Mouse (Mus musculus): ENCODE measurements around the gene Cdc42ep4. TPM values are rescaled to one million over a fixed set of nuclear protein-coding genes. Genes with fewer than 3 reads are reported as not detected.

Gene Cdc42ep4
- polyA plus RNA-seq, 1 experiment from 2014 or later = 59.0 TPM

- H3K36me3 ChIP-seq (ENCODE audit: control insufficient read depth, insufficient read depth, low read length) = peaks cover 10% of the 10 kb centered on the region
- H3K9me3 ChIP-seq (ENCODE audit: control insufficient read depth, low read length) = no peaks in the 10 kb centered on the region
- H3K4me1 ChIP-seq (ENCODE audit: control insufficient read depth, insufficient read depth, low read length) = peaks cover 23% of the 10 kb centered on the region
- ATAC-seq = no peak; the same call in 1 of the 2 replicates
- H3K27me3 ChIP-seq (replicated peaks; ENCODE audit: control insufficient read depth, insufficient read depth, low read length) = no peaks in the 10 kb centered on the region
- WGBS = 0% methylated on average over 35 of the region's 38 CpGs
- H3K4me3 ChIP-seq (ENCODE audit: low read length) = peak overlapping the region; percentile 93
- H3K4me2 ChIP-seq (ENCODE audit: low read depth, low read length) = peak overlapping the region; percentile 79
- H3K9ac ChIP-seq (ENCODE audit: low read depth, low read length) = peak overlapping the region; percentile 91
- peak overlapping the region; percentile 97 for H3K27ac ChIP-seq (ENCODE audit: low read length)
These were observed 68.1 kb downstream of the Cdc42ep4 start for GRCm38 (mm10) chr11:113683627-113683956.

GRCm38 (mm10) chr11:113682897-113683626 lies 68.6 kb downstream of the Cdc42ep4 start:
- ATAC-seq = peak; percentile 34
- no peaks in the 10 kb centered on the region for H3K27me3 ChIP-seq (replicated peaks; ENCODE audit: control insufficient read depth, insufficient read depth, low read length)

GRCm38 (mm10) chr11:113681979-113682378 lies 69.7 kb downstream of the Cdc42ep4 start:
- H3K4me3 ChIP-seq (ENCODE audit: low read length) = no peak overlapping the region
- H3K9me3 ChIP-seq (ENCODE audit: control insufficient read depth, low read length) = no peaks in the 10 kb centered on the region
- peaks cover 22% of the 10 kb centered on the region for H3K4me1 ChIP-seq (ENCODE audit: control insufficient read depth, insufficient read depth, low read length)
- no peak overlapping the region for H3K4me2 ChIP-seq (ENCODE audit: low read depth, low read length)
- no peaks in the 10 kb centered on the region for H3K27me3 ChIP-seq (replicated peaks; ENCODE audit: control insufficient read depth, insufficient read depth, low read length)
- no peak overlapping the region for H3K9ac ChIP-seq (ENCODE audit: low read depth, low read length)
- H3K36me3 ChIP-seq (ENCODE audit: control insufficient read depth, insufficient read depth, low read length) = no peaks in the 10 kb centered on the region
- no peak overlapping the region for H3K27ac ChIP-seq (ENCODE audit: low read length)
- ATAC-seq = no peak

More at GRCm38 (mm10) chr11:113682897-113683626, 68.6 kb downstream of the Cdc42ep4 start:
- Histone ChIP-seq H3K9me3 (ENCODE audit: control insufficient read depth, low read length) (no peaks in the 10 kb centered on the region), H3K27ac (ENCODE audit: low read length) (peak overlapping the region; percentile 97), H3K4me2 (ENCODE audit: low read depth, low read length) (peak overlapping the region; percentile 79), H3K4me1 (ENCODE audit: control insufficient read depth, insufficient read depth, low read length) (peaks cover 23% of the 10 kb centered on the region), H3K4me3 (ENCODE audit: low read length) (peak overlapping the region; percentile 93), H3K9ac (ENCODE audit: low read depth, low read length) (peak overlapping the region; percentile 91), H3K36me3 (ENCODE audit: control insufficient read depth, insufficient read depth, low read length) (peaks cover 5% of the 10 kb centered on the region; the same call in 1 of the 2 replicates)
- WGBS = 1% methylated on average over 38 of the region's 38 CpGs

GRCm38 (mm10) chr11:113680954-113681353 lies 70.7 kb downstream of the Cdc42ep4 start:
- Histone ChIP-seq H3K4me3 (ENCODE audit: low read length) (no peak overlapping the region), H3K9ac (ENCODE audit: low read depth, low read length) (no peak overlapping the region), H3K9me3 (ENCODE audit: control insufficient read depth, low read length) (no peaks in the 10 kb centered on the region), H3K27me3 (replicated peaks; ENCODE audit: control insufficient read depth, insufficient read depth, low read length) (no peaks in the 10 kb centered on the region), H3K27ac (ENCODE audit: low read length) (no peak overlapping the region), H3K4me1 (ENCODE audit: control insufficient read depth, insufficient read depth, low read length) (peaks cover 16% of the 10 kb centered on the region), H3K36me3 (ENCODE audit: control insufficient read depth, insufficient read depth, low read length) (no peaks in the 10 kb centered on the region), H3K4me2 (ENCODE audit: low read depth, low read length) (no peak overlapping the region)
- no peak for ATAC-seq
- 86% methylated on average over 2 of the region's 2 CpGs for WGBS

- no peak overlapping the region for H3K9ac ChIP-seq (ENCODE audit: low read depth, low read length)
- H3K4me2 ChIP-seq (ENCODE audit: low read depth, low read length) = no peak overlapping the region
These were observed 73.3 kb downstream of the Cdc42ep4 start for GRCm38 (mm10) chr11:113678373-113678772.

GRCm38 (mm10) chr11:113677378-113677777 lies 74.3 kb downstream of the Cdc42ep4 start:
- Histone ChIP-seq H3K36me3 (ENCODE audit: control insufficient read depth, insufficient read depth, low read length) (peaks cover 6% of the 10 kb centered on the region; the same call in 1 of the 2 replicates), H3K27ac (ENCODE audit: low read length) (no peak overlapping the region), H3K9me3 (ENCODE audit: control insufficient read depth, low read length) (no peaks in the 10 kb centered on the region), H3K4me2 (ENCODE audit: low read depth, low read length) (no peak overlapping the region), H3K4me3 (ENCODE audit: low read length) (no peak overlapping the region), H3K4me1 (ENCODE audit: control insufficient read depth, insufficient read depth, low read length) (peaks cover 6% of the 10 kb centered on the region; the same call in 1 of the 2 replicates), H3K27me3 (replicated peaks; ENCODE audit: control insufficient read depth, insufficient read depth, low read length) (no peaks in the 10 kb centered on the region), H3K9ac (ENCODE audit: low read depth, low read length) (no peak overlapping the region)
- no peak for ATAC-seq
- WGBS = 97% methylated on average over 2 of the region's 2 CpGs

More at GRCm38 (mm10) chr11:113678373-113678772, 73.3 kb downstream of the Cdc42ep4 start:
- ATAC-seq = no peak
- H3K4me3 ChIP-seq (ENCODE audit: low read length) = no peak overlapping the region
- no peaks in the 10 kb centered on the region for H3K9me3 ChIP-seq (ENCODE audit: control insufficient read depth, low read length)
- WGBS = 77% methylated on average over 8 of the region's 8 CpGs
- no peaks in the 10 kb centered on the region for H3K27me3 ChIP-seq (replicated peaks; ENCODE audit: control insufficient read depth, insufficient read depth, low read length)
- no peak overlapping the region for H3K27ac ChIP-seq (ENCODE audit: low read length)
- H3K36me3 ChIP-seq (ENCODE audit: control insufficient read depth, insufficient read depth, low read length) = 0 out of 2 replicates have a peak, but pooled peaks cover 3% of the 10 kb centered on the region
- peaks cover 10% of the 10 kb centered on the region; the same call in 1 of the 2 replicates for H3K4me1 ChIP-seq (ENCODE audit: control insufficient read depth, insufficient read depth, low read length)

Other genes with a start within 250 kb of the Cdc42ep4 start
- 0.62 and 1.3 TPM in 2 replicates for gene Sstr2, start 132.5 kb downstream of the Cdc42ep4 start, polyA plus RNA-seq (2015; fragmentation: Nextera tagmentation; extraction: Ambion mirVana)
- 24.9 and 25.0 TPM in 2 replicates for gene Cog1, start 102.7 kb downstream of the Cdc42ep4 start, polyA plus RNA-seq (2015; fragmentation: Nextera tagmentation; extraction: Ambion mirVana)
- 52.8 and 56.5 TPM in 2 replicates for gene Slc39a11, start 101.8 kb downstream of the Cdc42ep4 start, polyA plus RNA-seq (2015; fragmentation: Nextera tagmentation; extraction: Ambion mirVana)
- 40.5 and 41.7 TPM in 2 replicates for gene Fam104a, start 67.7 kb downstream of the Cdc42ep4 start, polyA plus RNA-seq (2015; fragmentation: Nextera tagmentation; extraction: Ambion mirVana)
- 13.8 and 14.5 TPM in 2 replicates for gene D11Wsu47e, start 67.5 kb downstream of the Cdc42ep4 start, polyA plus RNA-seq (2015; fragmentation: Nextera tagmentation; extraction: Ambion mirVana)
- gene Cpsf4l, start 41.9 kb downstream of the Cdc42ep4 start, polyA plus RNA-seq (2015; fragmentation: Nextera tagmentation; extraction: Ambion mirVana) = 0.12 and 0.33 TPM in 2 replicates

Measured in intestine, embryonic 16.5 days (tissue).